Mouse (Mus musculus): ENCODE data around the gene Unc119.

Unc119 gene

GRCm38 (mm10) chr11:78344328-78344889 lies 1.1 kb downstream of the Unc119 start:
- no peak for DNase-seq (ENCODE audit: low spot score)

- peak; percentile 32 for DNase-seq (ENCODE audit: low spot score)
Measured at GRCm38 (mm10) chr11:78344890-78345715, 1.8 kb downstream of the Unc119 start.

DNA sequence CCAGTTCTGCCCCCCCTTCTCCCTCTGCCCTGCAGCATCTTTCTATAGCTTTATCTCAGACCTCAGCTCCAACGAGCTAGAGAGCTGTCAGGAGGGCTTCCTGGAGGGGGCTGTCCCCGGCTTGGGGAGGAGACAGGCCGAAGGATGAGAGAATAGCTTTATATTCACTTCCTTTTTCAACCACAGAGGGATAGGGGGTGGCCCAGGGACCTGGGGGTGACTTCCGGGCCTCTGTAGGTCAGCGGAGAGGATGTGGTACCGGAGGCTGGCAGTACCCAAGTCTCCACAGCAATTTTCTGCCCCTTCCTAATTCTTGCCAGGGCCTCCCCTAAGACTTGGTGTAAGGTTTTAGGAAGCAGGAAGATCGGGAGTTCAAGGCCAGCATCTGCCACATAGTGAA lies 2.5 kb downstream of the Unc119 start:
- no peak for DNase-seq (ENCODE audit: low spot score)

- no peak for DNase-seq (ENCODE audit: low spot score)
Measured at GRCm38 (mm10) chr11:78346326-78347069, 3.2 kb downstream of the Unc119 start.

GRCm38 (mm10) chr11:78347070-78347754 lies 3.9 kb downstream of the Unc119 start:
- peak; percentile 94 for DNase-seq (ENCODE audit: low spot score)

- DNase-seq (ENCODE audit: low spot score), result no peak
Measured at GRCm38 (mm10) chr11:78347908-78348307, 4.6 kb downstream of the Unc119 start.

DNA sequence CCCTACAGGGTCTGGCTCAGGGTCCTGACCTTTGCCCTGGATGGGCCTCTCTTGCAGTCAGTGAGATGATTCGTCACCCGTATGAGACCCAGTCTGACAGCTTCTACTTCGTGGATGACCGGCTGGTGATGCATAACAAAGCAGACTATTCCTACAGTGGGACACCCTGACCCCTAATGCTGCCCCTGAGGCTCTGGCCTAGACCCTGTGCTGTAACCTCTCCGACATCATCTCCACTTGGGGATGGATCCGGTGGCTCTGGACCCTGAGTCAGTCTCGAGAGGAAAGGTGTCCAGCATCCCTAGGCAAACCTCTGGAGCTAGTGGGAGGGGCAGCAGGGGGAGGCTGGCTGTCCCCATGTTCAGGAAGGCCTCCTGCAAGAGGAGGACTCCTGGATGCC lies 5.2 kb downstream of the Unc119 start:
- no peak for DNase-seq (ENCODE audit: low spot score)

DNA sequence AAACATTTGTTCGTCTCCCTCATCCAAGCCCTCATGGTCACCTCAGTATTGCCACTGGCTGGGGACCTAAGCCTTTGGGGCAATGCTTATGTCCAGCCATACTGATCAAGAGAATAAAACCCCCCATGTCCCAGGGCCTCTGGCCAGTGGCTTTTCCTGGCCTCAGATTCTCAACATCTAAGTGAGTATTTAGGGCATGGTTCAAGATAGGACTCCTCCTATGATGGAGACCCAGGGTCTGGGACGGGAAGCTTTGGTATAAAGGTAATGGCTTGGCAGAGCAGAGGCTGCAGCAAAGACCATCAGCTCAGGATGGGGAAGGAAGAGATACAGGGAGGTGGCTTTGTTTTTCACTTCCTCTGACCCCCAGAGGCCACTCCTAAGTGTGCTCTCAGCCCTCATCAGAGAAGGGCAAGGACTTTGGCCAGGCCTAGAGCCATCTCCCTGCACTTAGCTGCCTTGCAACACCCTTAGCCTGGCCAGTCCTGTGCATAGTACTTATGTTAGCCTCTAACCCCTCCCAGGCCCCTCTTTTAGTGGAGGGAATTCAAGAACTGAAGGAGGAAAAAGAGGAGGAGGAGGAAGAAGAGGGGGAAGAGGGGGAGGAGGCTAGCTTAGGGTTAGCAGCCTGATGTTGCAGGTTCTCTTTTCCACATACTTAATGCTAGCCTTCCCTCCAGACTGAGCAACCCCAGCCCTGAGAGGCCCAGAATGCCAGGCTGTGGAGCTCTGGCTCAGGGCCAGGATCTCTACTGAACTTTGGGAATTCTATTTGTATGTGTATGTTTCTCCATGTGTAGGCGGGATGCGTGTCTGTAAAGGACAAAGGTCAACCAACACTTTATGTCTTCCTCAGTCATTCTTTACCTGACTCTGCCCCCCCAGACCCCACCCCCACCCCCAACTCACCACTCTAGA lies 6.4 kb downstream of the Unc119 start:
- no peak for DNase-seq (ENCODE audit: low spot score)

GRCm38 (mm10) chr11:78353081-78353480 lies 9.8 kb downstream of the Unc119 start:
- no peak for DNase-seq (ENCODE audit: low spot score)

DNA sequence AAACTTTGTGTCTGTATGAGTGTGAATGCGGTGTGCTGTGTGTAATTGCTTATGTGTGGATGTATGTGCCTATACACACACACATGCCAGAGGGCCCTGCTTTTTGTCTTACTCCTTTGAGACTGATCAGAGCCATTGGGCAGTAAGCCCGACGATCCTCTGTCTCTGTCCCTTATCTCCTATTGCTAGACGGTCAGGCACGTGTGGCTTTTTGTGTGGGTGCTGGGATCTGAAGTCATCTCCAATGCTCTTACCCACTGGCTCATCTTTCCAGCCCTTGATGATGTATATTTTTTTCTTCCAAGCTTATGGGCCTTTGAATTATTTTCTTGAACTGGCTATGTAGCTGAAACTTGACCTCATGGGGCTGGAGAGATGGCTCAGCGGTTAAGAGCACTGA lies 11.6 kb downstream of the Unc119 start:
- DNase-seq (ENCODE audit: low spot score), result no peak

- DNase-seq (ENCODE audit: low spot score), result peak; percentile 82
Measured at GRCm38 (mm10) chr11:78355471-78356238, 12.4 kb downstream of the Unc119 start.

- DNase-seq (ENCODE audit: low spot score), result peak; percentile 66
Measured at GRCm38 (mm10) chr11:78358330-78359007, 15.2 kb downstream of the Unc119 start.

- peak; percentile 89 for DNase-seq (ENCODE audit: low spot score)
Measured at GRCm38 (mm10) chr11:78360125-78360788, 17.0 kb downstream of the Unc119 start.

DNA sequence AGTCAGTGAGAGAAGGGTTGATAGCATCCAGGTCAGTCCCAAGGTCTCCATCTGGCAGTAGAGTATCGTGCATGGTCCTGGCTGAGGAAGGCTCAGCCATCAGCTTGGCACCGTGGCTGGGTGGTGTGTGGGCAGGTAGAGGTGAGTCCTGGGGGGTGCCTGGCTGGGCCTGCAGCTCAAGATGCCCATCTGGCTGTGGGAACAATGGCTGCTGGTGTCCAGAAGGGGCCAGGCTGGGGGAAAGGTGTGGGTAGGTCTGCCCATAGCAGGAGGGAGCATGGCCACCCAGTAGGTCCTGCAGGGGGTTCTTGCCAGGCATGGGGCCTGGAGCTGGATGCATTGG lies 17.5 kb downstream of the Unc119 start:
- no peak for DNase-seq (ENCODE audit: low spot score)

- DNase-seq (ENCODE audit: low spot score), result no peak
Measured at GRCm38 (mm10) chr11:78363309-78364007, 20.2 kb downstream of the Unc119 start.

GRCm38 (mm10) chr11:78364103-78364502 lies 20.8 kb downstream of the Unc119 start:
- DNase-seq (ENCODE audit: low spot score), result no peak

GRCm38 (mm10) chr11:78367456-78368225 lies 24.4 kb downstream of the Unc119 start:
- no peak for DNase-seq (ENCODE audit: low spot score)

DNA sequence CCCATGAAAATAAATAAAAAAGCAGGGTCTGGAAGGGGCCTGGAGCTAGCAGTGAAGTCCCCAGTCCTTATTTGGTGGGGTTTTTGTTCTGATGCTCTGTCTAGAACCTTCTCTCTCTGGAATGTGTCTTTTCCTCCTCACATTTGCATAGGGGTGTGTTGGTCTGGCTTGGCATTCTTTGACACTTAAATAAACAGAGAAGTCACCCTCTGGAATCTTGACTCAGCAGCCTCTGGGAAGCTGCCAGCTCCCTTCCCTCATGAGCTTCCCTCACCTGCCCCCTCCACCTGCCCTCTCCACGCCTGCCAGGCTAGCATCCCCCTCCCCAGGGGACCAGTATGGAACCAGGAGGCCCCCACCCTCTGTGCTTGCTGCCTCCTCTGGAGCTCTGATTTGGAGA lies 27.1 kb downstream of the Unc119 start:
- DNase-seq (ENCODE audit: low spot score), result no peak

Measured in retina, embryonic 14.5 days (tissue).